Mouse (Mus musculus) limb, embryonic 14.5 days (tissue): ENCODE data around the gene Siae. TPM values are rescaled to one million over a fixed set of nuclear protein-coding genes. Genes with fewer than 3 reads are reported as not detected.
A peak's percentile ranks its signal among the peaks of the same experiment; 100 is the strongest.

Experiments
- ATAC-seq: fragments of 200-750 bp; cut with Nextera tagmentation; 2 replicates; pipeline ENCODE4 v1.8.0; 2017; ENCODE audit warnings: low read depth, moderate number of reproducible peaks, moderate TSS enrichment; ENCODE audit not compliant: low FRiP score
- DNase-seq: peaks from one replicate; pipeline ENCODE4 v3.0.0-alpha.2; 2015; ENCODE audit warnings: low spot score
- H3K27ac ChIP-seq: fragments of 300-500 bp; sonication (generic); replicated peaks from 2 replicates; pipeline ENCODE4 v1.5.1; 2014; ENCODE audit warnings: low read depth, mild to moderate bottlenecking, low read length, moderate library complexity, mixed read lengths
- H3K27me3 ChIP-seq: fragments of 300-500 bp; sonication (generic); 2 replicates; pipeline ENCODE4 v1.6.1; 2014; ENCODE audit warnings: low read length, mixed read lengths; ENCODE audit not compliant: control insufficient read depth, insufficient read depth
- H3K36me3 ChIP-seq: fragments of 300-500 bp; sonication (generic); 2 replicates; pipeline ENCODE4 v1.6.1; 2014; ENCODE audit warnings: mild to moderate bottlenecking, low read length, moderate library complexity, mixed read lengths; ENCODE audit not compliant: control insufficient read depth, insufficient read depth
- H3K4me1 ChIP-seq: fragments of 300-500 bp; sonication (generic); 2 replicates; pipeline ENCODE4 v1.6.1; 2014; ENCODE audit warnings: antibody characterized with exemption, low read length, mixed read lengths; ENCODE audit not compliant: control insufficient read depth, insufficient read depth
- H3K4me2 ChIP-seq: fragments of 300-500 bp; sonication (generic); replicated peaks from 2 replicates; pipeline ENCODE4 v1.6.1; 2014; ENCODE audit warnings: low read depth, mild to moderate bottlenecking, low read length, moderate library complexity; ENCODE audit not compliant: severe bottlenecking
- H3K4me3 ChIP-seq: fragments of 300-500 bp; sonication (generic); replicated peaks from 2 replicates; pipeline ENCODE4 v1.5.1; 2014; ENCODE audit warnings: low read length
- H3K9ac ChIP-seq: fragments of 300-500 bp; sonication (generic); 2 replicates; pipeline ENCODE4 v1.6.1; 2014; ENCODE audit warnings: mild to moderate bottlenecking, low read depth, low read length, moderate library complexity; ENCODE audit not compliant: severe bottlenecking
- H3K9me3 ChIP-seq: fragments of 300-500 bp; sonication (generic); 2 replicates; pipeline ENCODE4 v1.6.1; 2016; ENCODE audit warnings: low read length; ENCODE audit not compliant: control insufficient read depth
- POLR2A ChIP-seq: fragments of 200-500 bp; IDR thresholded peaks from 2 replicates; pipeline ENCODE4 v1.8.0; 2012; ENCODE audit warnings: inconsistent platforms, mild to moderate bottlenecking, moderate library complexity, borderline replicate concordance; ENCODE audit not compliant: insufficient read depth, insufficient read length; ENCODE audit errors: extremely low read depth
- WGBS: fragments of 180-500 bp; shearing (Covaris S2); extraction: QIAGEN DNeasy Blood & Tissue Kit; methylation state at CpG from one replicate; pipeline ENCODE4 v1.1.7; 2014; 5-methylcytosine and 5-hydroxymethylcytosine counted together
- polyA plus RNA-seq, 2 experiments: library from polyadenylated mRNA; depleted of rRNA in 1 of 2; stranded (reverse) in 1 of 2; unstranded in 1 of 2; fragments of >200 nt; fragmentation: Nextera tagmentation in 1 of 2; extraction: Ambion mirVana in 1 of 2; gene quantifications; 2 replicates each; pipeline versions ENCODE4 v1.2.1 to v1.2.3; 2012 to 2014

Siae gene
- polyA plus RNA-seq, 2 experiments, result 8.1 to 9.4 TPM

DNA sequence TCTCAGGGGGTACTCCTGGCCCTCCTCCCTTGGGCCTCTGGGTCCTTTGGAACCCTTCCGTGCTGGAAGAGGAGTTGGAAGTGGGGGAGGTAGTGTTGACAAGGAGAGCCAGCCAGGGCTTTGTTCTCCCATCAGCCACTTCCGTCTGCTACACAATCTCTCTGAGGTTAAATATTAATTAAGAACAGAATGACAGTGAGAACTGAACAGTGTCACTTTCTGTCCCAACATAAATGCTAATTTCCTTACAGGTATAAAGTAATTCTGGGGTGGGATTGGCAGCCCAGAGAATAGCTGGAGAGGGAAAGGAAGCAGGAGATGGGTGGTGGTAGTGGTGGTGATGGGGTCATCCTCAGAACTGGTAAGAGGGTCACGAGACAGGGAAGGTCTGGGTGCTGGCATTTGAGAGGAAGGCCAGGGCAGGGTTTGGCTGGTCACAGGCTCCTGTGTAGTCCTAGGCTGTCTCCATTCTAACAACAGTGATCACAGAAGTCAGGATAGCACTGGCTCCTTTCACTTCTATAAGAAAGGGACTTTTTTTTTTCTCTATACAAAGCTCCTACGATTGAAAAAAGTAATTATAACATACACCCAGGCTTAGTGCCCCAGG lies 13.2 kb downstream of the Siae start:
- no peak for DNase-seq
- 47% methylated on average over 4 of the region's 4 CpGs for WGBS

DNA sequence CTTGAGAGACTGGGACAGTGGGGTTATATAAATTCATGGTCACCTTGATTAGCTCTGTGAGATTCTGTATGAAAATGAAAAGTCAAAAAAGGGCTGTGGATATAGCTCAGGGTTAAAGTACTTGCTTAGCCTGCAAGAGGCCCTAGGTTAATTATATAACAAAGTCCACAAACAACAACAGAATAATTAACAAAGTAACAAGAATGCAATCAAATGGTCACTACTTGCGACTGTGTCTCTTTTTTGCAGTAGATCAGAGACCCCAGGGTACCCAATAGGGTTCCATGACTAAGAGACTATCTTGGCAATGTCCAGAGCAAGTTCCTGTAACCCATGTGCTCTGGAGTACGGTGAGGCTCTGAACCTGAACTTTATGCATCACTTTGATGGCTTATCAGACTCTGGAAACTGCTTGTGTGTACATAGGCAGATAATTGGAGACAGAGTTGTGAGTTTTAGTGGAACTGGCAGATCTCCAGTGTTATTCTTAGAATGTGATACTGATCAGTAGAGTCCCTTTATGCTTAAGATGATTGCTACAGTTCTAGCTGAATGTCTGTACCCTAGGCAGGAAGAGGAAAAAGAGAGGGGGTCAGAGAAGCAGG lies 13.8 kb downstream of the Siae start:
- TF ChIP-seq POLR2A, result no peak

More for the DNA sequence above, 13.2 kb downstream of the Siae start:
- Histone ChIP-seq H3K4me3 (no peak overlapping the region), H3K4me1 (peaks cover 10% of the 10 kb centered on the region), H3K4me2 (no peak overlapping the region), H3K9me3 (no peaks in the 10 kb centered on the region), H3K36me3 (no peaks in the 10 kb centered on the region), H3K9ac (no peak overlapping the region), H3K27me3 (no peaks in the 10 kb centered on the region), H3K27ac (no peak overlapping the region)
- no peak for TF ChIP-seq POLR2A
- ATAC-seq, result no peak

DNA sequence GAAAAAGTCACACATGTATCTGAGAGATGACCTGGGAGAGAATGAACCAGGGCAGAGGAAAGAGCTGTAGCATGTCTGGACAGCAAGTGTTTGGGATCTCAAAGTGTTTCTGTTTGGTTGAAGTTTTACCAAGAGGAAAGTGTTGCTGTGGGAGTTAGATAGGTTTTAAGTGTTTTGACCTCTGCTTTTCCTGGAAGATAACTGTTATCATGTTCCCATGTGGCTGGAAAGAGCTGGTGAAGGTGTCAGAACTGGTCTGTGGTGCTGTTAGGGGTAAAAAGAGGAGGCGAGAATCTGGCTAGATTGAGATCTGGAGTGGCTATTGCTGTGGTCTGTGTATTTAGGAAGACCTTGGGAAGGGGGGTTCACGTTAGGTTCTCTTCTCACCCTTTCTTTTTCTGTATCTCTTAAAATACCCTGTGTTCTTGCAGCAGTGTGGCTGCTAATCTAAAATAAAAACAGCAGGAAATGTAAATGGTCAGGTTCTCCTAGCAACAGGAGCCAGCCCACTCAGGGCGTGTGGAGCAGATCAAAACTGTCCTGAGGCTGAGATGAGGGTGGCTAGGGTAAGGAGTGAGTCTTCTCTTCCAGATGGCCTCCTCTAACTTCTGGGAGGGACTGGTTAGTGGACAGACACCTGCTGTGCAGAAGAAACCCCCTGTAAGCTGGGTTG lies 16.8 kb downstream of the Siae start:
- Histone ChIP-seq H3K36me3 (no peaks in the 10 kb centered on the region), H3K4me1 (peaks cover 16% of the 10 kb centered on the region), H3K4me3 (no peak overlapping the region), H3K27ac (no peak overlapping the region), H3K9ac (no peak overlapping the region), H3K9me3 (no peaks in the 10 kb centered on the region), H3K4me2 (no peak overlapping the region), H3K27me3 (no peaks in the 10 kb centered on the region)
- DNase-seq (no peak), ATAC-seq (no peak)
- no peak for TF ChIP-seq POLR2A
- 48% methylated on average over 3 of the region's 3 CpGs for WGBS

More for the DNA sequence above, 13.8 kb downstream of the Siae start:
- H3K4me3 ChIP-seq, result no peak overlapping the region
- no peak overlapping the region for H3K4me2 ChIP-seq
- DNase-seq (no peak), ATAC-seq (no peak)
- no peaks in the 10 kb centered on the region for H3K27me3 ChIP-seq
- 76% methylated on average over 2 of the region's 2 CpGs for WGBS
- no peaks in the 10 kb centered on the region for H3K9me3 ChIP-seq
- H3K9ac ChIP-seq, result no peak overlapping the region
- no peak overlapping the region for H3K27ac ChIP-seq
- no peaks in the 10 kb centered on the region for H3K36me3 ChIP-seq
- peaks cover 10% of the 10 kb centered on the region for H3K4me1 ChIP-seq

DNA sequence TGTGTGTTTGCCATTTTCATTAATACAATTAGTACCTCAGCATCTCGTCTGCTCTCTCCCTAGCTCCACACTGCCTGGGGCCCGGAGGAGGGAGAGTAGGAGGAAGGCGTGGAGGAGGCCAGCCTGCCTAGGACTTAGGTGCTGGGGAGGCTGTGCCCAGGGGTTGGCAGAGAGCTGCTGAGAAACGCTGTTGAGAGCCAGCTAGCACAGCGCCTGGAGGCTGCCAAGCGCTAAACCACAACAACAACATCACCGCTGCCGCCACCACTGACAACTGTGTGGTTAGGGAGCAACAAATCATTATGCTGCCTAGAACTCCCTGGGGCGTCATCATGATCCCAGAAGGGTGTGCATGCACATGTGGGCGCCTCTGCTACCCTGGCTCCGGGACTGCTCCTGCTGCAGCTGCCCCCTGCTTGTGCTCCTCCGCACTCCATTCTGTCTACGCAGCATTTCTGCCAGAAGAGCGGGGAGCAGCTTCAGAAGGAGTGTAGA lies 21.0 kb downstream of the Siae start:
- no peak for TF ChIP-seq POLR2A
- DNase-seq (no peak), ATAC-seq (no peak)
- H3K4me3 ChIP-seq, result no peak overlapping the region
- no peaks in the 10 kb centered on the region for H3K36me3 ChIP-seq
- WGBS, result 20% methylated on average over 14 of the region's 14 CpGs
- no peaks in the 10 kb centered on the region for H3K27me3 ChIP-seq
- H3K27ac ChIP-seq, result no peak overlapping the region
- H3K4me2 ChIP-seq, result no peak overlapping the region; the same call in 1 of the 2 replicates
- peaks cover 6% of the 10 kb centered on the region for H3K4me1 ChIP-seq
- no peaks in the 10 kb centered on the region for H3K9me3 ChIP-seq
- H3K9ac ChIP-seq, result peak overlapping the region; percentile 8; the same call in 1 of the 2 replicates

- Histone ChIP-seq H3K4me1 (no peaks in the 10 kb centered on the region), H3K27me3 (no peaks in the 10 kb centered on the region), H3K4me2 (no peak overlapping the region), H3K27ac (no peak overlapping the region), H3K9me3 (no peaks in the 10 kb centered on the region), H3K36me3 (no peaks in the 10 kb centered on the region), H3K4me3 (no peak overlapping the region), H3K9ac (no peak overlapping the region)
- ATAC-seq, result no peak
- TF ChIP-seq POLR2A, result no peak
- WGBS, result 89% methylated on average over 5 of the region's 5 CpGs
- DNase-seq, result no peak
Observed at GRCm38 (mm10) chr9:37583594-37583993, 28.1 kb downstream of the Siae start.
